ENCODE assay signal across 8 mouse cellular contexts in the genomic region with DNA sequence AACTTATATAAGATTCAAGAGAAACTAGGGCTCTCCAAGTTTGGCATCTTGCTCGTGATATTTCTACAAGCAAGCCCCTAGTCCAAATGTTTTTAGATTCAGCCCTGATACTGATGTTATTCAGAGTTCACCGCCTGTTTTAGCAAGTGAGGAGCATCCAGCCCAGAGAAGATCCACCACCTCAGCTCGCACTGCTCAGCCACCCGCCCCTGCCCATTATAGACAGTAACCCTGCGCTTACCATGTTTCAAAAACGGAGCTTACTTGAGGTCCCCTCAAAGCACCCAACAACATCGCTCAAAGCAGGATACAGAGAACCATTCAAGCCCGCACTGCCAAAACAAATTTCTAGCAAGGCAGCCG. TPM values are rescaled to one million over a fixed set of nuclear protein-coding genes. Genes with fewer than 3 reads are reported as not detected.
DNase-seq lines count a peak whose midpoint lies in the region; ATAC-seq and TF ChIP-seq lines count a peak whose summit lies in the region.

No protein-coding gene starts in this region.

- DNase-seq in heart, adult 18-20 months = no peak
- no peak for DNase-seq in liver, postnatal 0 days
- no peak for DNase-seq in spleen, adult 18-20 months
- no peak for DNase-seq in layer of hippocampus, adult 18-20 months (ENCODE audit: low spot score in 2 of 2)
- no peak for DNase-seq in adrenal gland, postnatal 14 days

- TF ChIP-seq CTCF in ES-Bruce4 (IDR thresholded peaks at IDR 0.05; ENCODE audit: low read depth, low read length) = no peak
- TF ChIP-seq CTCF in liver, postnatal 0 days (IDR thresholded peaks at IDR 0.05; ENCODE audit: low read depth) = no peak

- H3K4me2 ChIP-seq in heart, embryonic 13.5 days = peak overlapping the region; percentile 80
- H3K4me2 ChIP-seq in forebrain, embryonic 15.5 days (replicated peaks) = peak overlapping the region; percentile 48
- peak overlapping the region; percentile 73 for H3K4me2 ChIP-seq in liver, postnatal 0 days (ENCODE audit: low read depth, low read length)

- peaks cover 13% of the 10 kb centered on the region for H3K4me1 ChIP-seq in heart, embryonic 13.5 days
- no peaks in the 10 kb centered on the region for H3K4me1 ChIP-seq in ES-Bruce4 (ENCODE audit: control insufficient read depth, insufficient read depth, low read length)
- H3K4me1 ChIP-seq in forebrain, embryonic 15.5 days = peaks cover 13% of the 10 kb centered on the region
- peaks cover 6% of the 10 kb centered on the region for H3K4me1 ChIP-seq in liver, postnatal 0 days (ENCODE audit: insufficient read depth)

- TF ChIP-seq EP300 in ES-Bruce4 (IDR thresholded peaks at IDR 0.05; ENCODE audit: insufficient read depth, low read depth, low read length) = no peak
- TF ChIP-seq EP300 in liver, postnatal 0 days (IDR thresholded peaks at IDR 0.05; ENCODE audit: low read depth) = no peak

- H3K9me3 ChIP-seq in heart, embryonic 13.5 days = no peaks in the 10 kb centered on the region
- H3K9me3 ChIP-seq in ES-Bruce4 (replicated peaks; ENCODE audit: control insufficient read depth, insufficient read depth, low read length, poor library complexity, severe bottlenecking) = no peaks in the 10 kb centered on the region
- no peaks in the 10 kb centered on the region for H3K9me3 ChIP-seq in forebrain, embryonic 15.5 days
- H3K9me3 ChIP-seq in liver, postnatal 0 days (ENCODE audit: low read length) = no peaks in the 10 kb centered on the region

- H3K9ac ChIP-seq in heart, embryonic 13.5 days = peak overlapping the region; percentile 89
- peak overlapping the region; percentile 71 for H3K9ac ChIP-seq in ES-Bruce4 (ENCODE audit: low read depth, poor library complexity, severe bottlenecking)
- H3K9ac ChIP-seq in forebrain, embryonic 15.5 days (replicated peaks) = peak overlapping the region; percentile 63
- H3K9ac ChIP-seq in liver, postnatal 0 days (replicated peaks) = peak overlapping the region; percentile 67

- no peaks in the 10 kb centered on the region for H3K27me3 ChIP-seq in heart, embryonic 13.5 days (replicated peaks)
- no peaks in the 10 kb centered on the region for H3K27me3 ChIP-seq in ES-Bruce4 (ENCODE audit: control insufficient read depth, insufficient read depth, low read length, poor library complexity, severe bottlenecking)
- no peaks in the 10 kb centered on the region for H3K27me3 ChIP-seq in forebrain, embryonic 15.5 days
- H3K27me3 ChIP-seq in liver, postnatal 0 days (ENCODE audit: insufficient read depth, low read length) = no peaks in the 10 kb centered on the region

- H3K36me3 ChIP-seq in heart, embryonic 13.5 days = no peaks in the 10 kb centered on the region
- H3K36me3 ChIP-seq in ES-Bruce4 (ENCODE audit: control insufficient read depth, insufficient read depth, low read length, poor library complexity, severe bottlenecking) = no peaks in the 10 kb centered on the region
- H3K36me3 ChIP-seq in forebrain, embryonic 15.5 days = no peaks in the 10 kb centered on the region
- no peaks in the 10 kb centered on the region for H3K36me3 ChIP-seq in liver, postnatal 0 days (replicated peaks; ENCODE audit: insufficient read depth, low read length)

- no peak for ATAC-seq in heart, embryonic 13.5 days (ENCODE audit: extremely low read depth, insufficient number of reproducible peaks, low FRiP score, low TSS enrichment)
- no peak for ATAC-seq in forebrain, embryonic 15.5 days (replicated peaks)
- no peak for ATAC-seq in liver, postnatal 0 days

- WGBS in heart, embryonic 13.5 days = under 1% methylated on average over 9 of the region's 9 CpGs
- 2% methylated on average over 9 of the region's 9 CpGs for WGBS in forebrain, embryonic 15.5 days
- under 1% methylated on average over 9 of the region's 9 CpGs for WGBS in liver, postnatal 0 days (ENCODE audit: insufficient replicate concordance)

- H3K27ac ChIP-seq in heart, embryonic 13.5 days (replicated peaks) = peak overlapping the region; percentile 98
- peak overlapping the region; percentile 66; the same call in 1 of the 2 replicates for H3K27ac ChIP-seq in ES-Bruce4 (ENCODE audit: insufficient read depth, low read length)
- H3K27ac ChIP-seq in forebrain, embryonic 15.5 days (replicated peaks) = peak overlapping the region; percentile 91
- peak overlapping the region; percentile 90 for H3K27ac ChIP-seq in liver, postnatal 0 days (ENCODE audit: low read depth)

- peak overlapping the region; percentile 73 for H3K4me3 ChIP-seq in heart, embryonic 13.5 days
- peak overlapping the region; percentile 92 for H3K4me3 ChIP-seq in ES-Bruce4 (ENCODE audit: low read depth, low read length)
- H3K4me3 ChIP-seq in forebrain, embryonic 15.5 days = peak overlapping the region; percentile 60
- peak overlapping the region; percentile 63 for H3K4me3 ChIP-seq in liver, postnatal 0 days (ENCODE audit: low read depth, low read length)

- TF ChIP-seq POLR2A in ES-Bruce4 (IDR thresholded peaks at IDR 0.05; ENCODE audit: insufficient read depth, low read length) = peak; percentile 8

RNA-seq across cellular contexts. Expression of a gene that starts 0.6 kb away (rescaled TPM):
- 15.2 and 17.3 TPM in 2 replicates for polyA plus RNA-seq in heart, embryonic 13.5 days (2015; fragmentation: Nextera tagmentation; extraction: Ambion mirVana)
- 10 to 100 TPM; 16.8 to 20.7 TPM for total RNA-seq in heart, adult 18-20 months (2021)
- 25.1 and 30.3 TPM in 2 replicates for polyA plus RNA-seq in ES-Bruce4 (2011; ENCODE audit: insufficient read depth, insufficient read length, low read depth, missing spikeins)
- polyA plus RNA-seq in forebrain, embryonic 15.5 days (2015; fragmentation: Nextera tagmentation; extraction: Ambion mirVana) = 25.8 and 27.4 TPM in 2 replicates
- polyA plus RNA-seq in liver, postnatal 0 days (2015; fragmentation: Nextera tagmentation; extraction: Ambion mirVana) = 6.4 and 8.5 TPM in 2 replicates
- total RNA-seq in layer of hippocampus, adult 18-20 months (2021) = 10 to 100 TPM; 23.0 to 24.3 TPM
- total RNA-seq in adrenal gland, postnatal 14 days (2021) = 14.5 and 15.0 TPM in 2 replicates
